Mouse (Mus musculus): ENCODE results near the gene Kras.

DNA sequence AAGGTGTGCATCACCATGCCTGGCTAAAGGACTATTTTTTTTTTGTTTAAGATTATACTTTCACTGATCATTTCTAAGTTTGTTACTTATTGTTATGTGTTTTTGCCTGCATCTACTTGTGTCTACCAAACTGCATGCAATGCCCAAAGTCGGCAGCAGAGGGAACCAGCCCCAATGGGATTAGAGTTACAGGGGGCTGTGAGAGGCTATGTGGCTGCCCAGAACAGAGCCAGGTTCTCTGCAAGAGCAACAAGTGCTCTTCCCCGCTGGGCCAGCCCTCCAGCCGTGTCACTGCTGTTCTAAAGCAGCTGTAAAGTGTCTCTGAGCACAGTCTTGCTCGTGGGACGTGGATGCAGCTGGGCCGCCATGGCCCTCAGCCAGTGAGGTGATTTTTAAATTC lies 70.4 kb downstream of the Kras start:
- TF ChIP-seq CTCF (IDR thresholded peaks at IDR 0.05) (peak; percentile 82), EP300 (IDR thresholded peaks at IDR 0.05; ENCODE audit: insufficient read depth, low read depth, low read length) (no peak)
